Comparison of ENCODE assay signal across 9 mouse cellular contexts in genomic region chr10:76678122-76678521, GRCm38 (mm10). TPM values are rescaled to one million over a fixed set of nuclear protein-coding genes. Genes with fewer than 3 reads are reported as not detected.
DNase-seq lines count a peak whose midpoint lies in the region; ATAC-seq and TF ChIP-seq lines count a peak whose summit lies in the region.
"Had no signal": no experiment of that assay in that cellular context is flagged by ENCODE, and none has a peak within 500 bp of the region (broad histone marks: within the 10 kb centered on the region; RNA-seq: fewer than 3 reads in every experiment).

No protein-coding gene starts in this region.

- no peaks in the 10 kb centered on the region for H3K79me2 ChIP-seq in liver, adult 2 months (ENCODE audit: control insufficient read depth, insufficient read depth, low read length)

- no peak for TF ChIP-seq EP300 in stomach, postnatal 0 days (optimal IDR thresholded peaks at IDR 0.05)

- H3K36me3 ChIP-seq in liver, adult 2 months (ENCODE audit: control insufficient read depth, insufficient read depth, low read length), result no peaks in the 10 kb centered on the region
- no peaks in the 10 kb centered on the region for H3K36me3 ChIP-seq in liver, embryonic 11.5 days (ENCODE audit: control insufficient read depth, insufficient read depth, low read length)
- H3K36me3 ChIP-seq in stomach, postnatal 0 days (ENCODE audit: control insufficient read depth, insufficient read depth, low read length), result no peaks in the 10 kb centered on the region
- no peaks in the 10 kb centered on the region for H3K36me3 ChIP-seq in hindbrain, embryonic 11.5 days (ENCODE audit: control insufficient read depth, insufficient read depth, low read length)

- intact Hi-C loops in left cerebral cortex, postnatal 36 days (cut with DNase I), result no loop called here

- no peaks in the 10 kb centered on the region for H3K27me3 ChIP-seq in liver, adult 2 months (ENCODE audit: control insufficient read depth, insufficient read depth, low read length)
- no peaks in the 10 kb centered on the region for H3K27me3 ChIP-seq in liver, embryonic 11.5 days (replicated peaks; ENCODE audit: control insufficient read depth, insufficient read depth, low read length)
- no peaks in the 10 kb centered on the region for H3K27me3 ChIP-seq in stomach, postnatal 0 days (ENCODE audit: control insufficient read depth, insufficient read depth, low read length)
- H3K27me3 ChIP-seq in hindbrain, embryonic 11.5 days (ENCODE audit: control insufficient read depth, insufficient read depth, low read length), result no peaks in the 10 kb centered on the region

- H3K4me3 ChIP-seq in liver, adult 2 months (ENCODE audit: insufficient read depth, low read depth, low read length), result no peak overlapping the region
- H3K4me3 ChIP-seq in liver, embryonic 11.5 days (ENCODE audit: low read depth, low read length), result no peak overlapping the region
- no peak overlapping the region for H3K4me3 ChIP-seq in stomach, postnatal 0 days (ENCODE audit: low read depth, low read length)
- H3K4me3 ChIP-seq in hindbrain, embryonic 11.5 days (ENCODE audit: low read depth, low read length), result no peak overlapping the region
- H3K4me3 ChIP-seq: myocyte had no signal

- DNase-seq in liver, adult 2 months (ENCODE audit: extremely low read depth, low read depth, low spot score), result peak; percentile 5
- no peak for DNase-seq in liver, embryonic 11.5 days (ENCODE audit: low spot score)
- peak; percentile 34 to 36 for DNase-seq in frontal cortex, postnatal 25 days (ENCODE audit: low spot score in 2 of 2)
- peak; percentile 59 to 62 for DNase-seq in left cerebral cortex, postnatal 36 days (ENCODE audit: low spot score in 2 of 2)
- DNase-seq in stomach, postnatal 0 days (ENCODE audit: low spot score), result peak; percentile 42
- DNase-seq in hindbrain, embryonic 11.5 days (ENCODE audit: low spot score), result no peak
- DNase-seq: kidney, postnatal 4 days had no signal

- H3K4me2 ChIP-seq in liver, embryonic 11.5 days, result no peak overlapping the region
- no peak overlapping the region for H3K4me2 ChIP-seq in stomach, postnatal 0 days (replicated peaks; ENCODE audit: low read depth)
- H3K4me2 ChIP-seq in hindbrain, embryonic 11.5 days (replicated peaks; ENCODE audit: low read depth, low read length), result no peak overlapping the region

- H3K9me3 ChIP-seq in liver, embryonic 11.5 days (ENCODE audit: control insufficient read depth, low read length), result no peaks in the 10 kb centered on the region
- H3K9me3 ChIP-seq in stomach, postnatal 0 days (ENCODE audit: control insufficient read depth, low read length), result no peaks in the 10 kb centered on the region
- H3K9me3 ChIP-seq in hindbrain, embryonic 11.5 days (ENCODE audit: control insufficient read depth, low read length), result no peaks in the 10 kb centered on the region

- ATAC-seq in liver, embryonic 11.5 days (replicated peaks; ENCODE audit: low FRiP score), result no peak
- 0 out of 2 replicates have a peak, but pooled peaks have one; percentile 11 for ATAC-seq in stomach, postnatal 0 days (ENCODE audit: low FRiP score, low TSS enrichment)
- no peak for ATAC-seq in granulocyte monocyte progenitor cell, adult 5-6 weeks (replicated peaks; ENCODE audit: poor library complexity, severe bottlenecking)
- ATAC-seq in hindbrain, embryonic 11.5 days (ENCODE audit: low FRiP score), result no peak

- no peak overlapping the region for H3K27ac ChIP-seq in liver, adult 2 months (replicated peaks; ENCODE audit: insufficient read depth, low read depth, low read length)
- no peak overlapping the region for H3K27ac ChIP-seq in liver, embryonic 11.5 days (ENCODE audit: low read depth, low read length)
- peak overlapping the region; percentile 35; the same call in 1 of the 2 replicates for H3K27ac ChIP-seq in stomach, postnatal 0 days (replicated peaks)
- H3K27ac ChIP-seq in hindbrain, embryonic 11.5 days (ENCODE audit: low read depth, low read length), result no peak overlapping the region

- peaks cover 6% of the 10 kb centered on the region; the same call in 1 of the 2 replicates for H3K4me1 ChIP-seq in liver, adult 2 months (ENCODE audit: control insufficient read depth, insufficient read depth, low read length)
- H3K4me1 ChIP-seq in liver, embryonic 11.5 days (replicated peaks; ENCODE audit: control insufficient read depth, insufficient read depth, low read length), result no peaks in the 10 kb centered on the region; the same call in 1 of the 2 replicates
- H3K4me1 ChIP-seq in stomach, postnatal 0 days (replicated peaks; ENCODE audit: control insufficient read depth, insufficient read depth), result 0 out of 2 replicates have a peak, but pooled peaks cover 3% of the 10 kb centered on the region
- H3K4me1 ChIP-seq in hindbrain, embryonic 11.5 days (replicated peaks; ENCODE audit: control insufficient read depth, insufficient read depth, low read length), result no peaks in the 10 kb centered on the region

- WGBS in liver, adult 2 months, result 72% methylated on average over 7 of the region's 7 CpGs
- WGBS in liver, embryonic 11.5 days, result 59% methylated on average over 7 of the region's 7 CpGs
- 41% methylated on average over 7 of the region's 7 CpGs for WGBS in stomach, postnatal 0 days
- WGBS in hindbrain, embryonic 11.5 days, result 70% methylated on average over 7 of the region's 7 CpGs

- no peak for TF ChIP-seq POLR2A in liver, adult 2 months (IDR thresholded peaks at IDR 0.05; ENCODE audit: extremely low read depth, insufficient read depth, low read length)

- no peak overlapping the region for H3K9ac ChIP-seq in liver, adult 2 months (ENCODE audit: low read depth, low read length)
- no peak overlapping the region for H3K9ac ChIP-seq in liver, embryonic 11.5 days (ENCODE audit: low read depth, low read length)
- no peak overlapping the region for H3K9ac ChIP-seq in stomach, postnatal 0 days (ENCODE audit: low read length)
- no peak overlapping the region for H3K9ac ChIP-seq in hindbrain, embryonic 11.5 days (ENCODE audit: low read depth, low read length)

- TF ChIP-seq CTCF in liver, adult 2 months (IDR thresholded peaks at IDR 0.05; ENCODE audit: low read depth, low read length), result no peak
- no peak for TF ChIP-seq CTCF in stomach, postnatal 0 days (IDR thresholded peaks at IDR 0.05; ENCODE audit: low read depth)

RNA-seq across cellular contexts. Expression of gene Col6a1, which starts 47.8 kb away (rescaled TPM):
- total RNA-seq in liver, adult 2 months (2014; rRNA removed), result 4.2 and 6.2 TPM in 2 replicates
- polyA plus RNA-seq in liver, adult 2 months (2012; rRNA removed), result 4.6 and 6.2 TPM in 2 replicates
- 18.1 and 20.8 TPM in 2 replicates for polyA plus RNA-seq in liver, embryonic 11.5 days (2014; fragmentation: Nextera tagmentation; extraction: Ambion mirVana)
- 10 to 100 TPM; 31.3 to 57.3 TPM for total RNA-seq in left cerebral cortex, postnatal 36 days (2021)
- polyA plus RNA-seq in stomach, postnatal 0 days (2015; fragmentation: Nextera tagmentation; extraction: Ambion mirVana), result 169 and 175 TPM in 2 replicates
- not detected in 2 replicates for total RNA-seq in granulocyte monocyte progenitor cell, adult 5-6 weeks (2014; fragmentation: Nextera tagmentation)
- not detected in 2 replicates for total RNA-seq in granulocyte monocyte progenitor cell, adult 5-6 weeks (2017)
- polyA plus RNA-seq in hindbrain, embryonic 11.5 days (2014; fragmentation: Nextera tagmentation; extraction: Ambion mirVana), result 15.7 and 16.7 TPM in 2 replicates

RNA-seq across cellular contexts. Expression of gene Col6a2, which starts 54.7 kb away (rescaled TPM):
- 1.8 and 2.9 TPM in 2 replicates for total RNA-seq in liver, adult 2 months (2014; rRNA removed)
- 3.2 and 3.6 TPM in 2 replicates for polyA plus RNA-seq in liver, adult 2 months (2012; rRNA removed)
- 16.1 and 18.2 TPM in 2 replicates for polyA plus RNA-seq in liver, embryonic 11.5 days (2014; fragmentation: Nextera tagmentation; extraction: Ambion mirVana)
- 10 to 100 TPM in 1 of 2 experiments, 1 to 10 TPM in 1; 7.4 to 10.1 TPM for total RNA-seq in left cerebral cortex, postnatal 36 days (2021)
- 145 TPM in 2 replicates for polyA plus RNA-seq in stomach, postnatal 0 days (2015; fragmentation: Nextera tagmentation; extraction: Ambion mirVana)
- total RNA-seq in granulocyte monocyte progenitor cell, adult 5-6 weeks (2014; fragmentation: Nextera tagmentation), result not detected in 2 replicates
- total RNA-seq in granulocyte monocyte progenitor cell, adult 5-6 weeks (2017), result 0.13 TPM in 1 of 2 replicates, not detected in the other
- 12.6 and 13.3 TPM in 2 replicates for polyA plus RNA-seq in hindbrain, embryonic 11.5 days (2014; fragmentation: Nextera tagmentation; extraction: Ambion mirVana)

Comparison
In these comparisons a context has a peak if more than half of its experiments do, and no peak if none do; other contexts are left out.
1. DNase-seq: peak in liver, adult 2 months (single experiment), frontal cortex, postnatal 25 days (2 of 2), left cerebral cortex, postnatal 36 days (2 of 2) and stomach, postnatal 0 days (single experiment); none in liver, embryonic 11.5 days (single experiment) and hindbrain, embryonic 11.5 days (single experiment).